Mouse (Mus musculus) CH12.LX (cell line): ENCODE data around the gene Dagla.

Experiments used
- BHLHE40 ChIP-seq: IDR thresholded peaks from 2 replicates; pipeline ENCODE4 v1.6.1; 2011; ENCODE audit warnings: mild to moderate bottlenecking, low read depth, low read length, improper control_type of control experiment
- CTCF ChIP-seq, 2 experiments: IDR thresholded peaks in 1 of 2; conservative IDR thresholded peaks in 1 of 2; 2 replicates each; pipeline ENCODE4 v1.5.1; 2011 to 2012; ENCODE audit warnings: low read depth in 2 of 2, low read length in 2 of 2, improper control_type of control experiment in 1 of 2, inconsistent platforms in 1 of 2, mild to moderate bottlenecking in 1 of 2, moderate library complexity in 1 of 2
- ETS1 ChIP-seq: conservative IDR thresholded peaks from 2 replicates; pipeline ENCODE4 v1.6.1; 2012; ENCODE audit warnings: low read depth, mild to moderate bottlenecking, inconsistent platforms, low read length, improper control_type of control experiment, moderate library complexity
- GABPA ChIP-seq: IDR thresholded peaks from 2 replicates; pipeline ENCODE4 v1.6.1; 2012; ENCODE audit warnings: low read depth, low read length, improper control_type of control experiment, inconsistent platforms; ENCODE audit not compliant: insufficient replicate concordance
- NRF1 ChIP-seq: IDR thresholded peaks from 2 replicates; pipeline ENCODE4 v1.6.1; 2014; ENCODE audit warnings: low read depth, mild to moderate bottlenecking, inconsistent platforms, low read length, improper control_type of control experiment, moderate library complexity
- POLR2A ChIP-seq: IDR thresholded peaks from 2 replicates; pipeline ENCODE4 v1.6.1; 2011; ENCODE audit warnings: low read depth, mild to moderate bottlenecking, improper control_type of control experiment, low read length

DNA sequence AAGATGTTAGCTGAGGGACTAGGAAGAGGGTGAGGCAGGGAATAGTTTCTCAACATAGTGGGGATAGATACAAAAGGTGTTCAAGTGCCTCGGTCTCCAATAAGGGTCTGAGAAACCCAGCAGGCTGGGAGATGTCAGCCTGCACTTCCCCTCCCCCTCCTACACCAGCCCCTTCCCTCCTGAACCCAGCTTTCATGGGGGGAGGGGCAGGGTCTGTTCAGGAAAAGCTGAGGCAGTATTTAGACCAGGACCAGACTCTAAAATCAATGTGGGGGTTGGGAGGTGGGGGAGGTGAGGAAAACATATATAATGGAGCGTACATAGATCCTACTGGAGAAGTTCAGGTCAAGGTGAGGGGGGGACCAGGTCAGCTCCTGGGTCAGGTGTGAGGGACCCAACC is 65.3 kb downstream of the Dagla start:
- TF ChIP-seq ETS1, result no peak
- TF ChIP-seq POLR2A, result no peak
- no peak for TF ChIP-seq CTCF (conservative IDR thresholded peaks at IDR 0.05 in 1 of 2, IDR thresholded peaks at IDR 0.05 in 1 of 2; ENCODE audit: low read depth in 2 of 2, low read length in 2 of 2)
- TF ChIP-seq BHLHE40, result no peak
- no peak for TF ChIP-seq GABPA
- no peak for TF ChIP-seq NRF1
